Mouse (Mus musculus) frontal cortex, postnatal 36 days (tissue): ENCODE measurements at regions not wholly inside any gene's neighbourhood (a gene's known extent, or its start where the extent isn't known, plus 50 kb on each side); places are given as distances from the start of the nearest gene placed in this dataset.
A peak's percentile ranks its signal among the peaks of the same experiment; 100 is the strongest.

Experiments used
- DNase-seq, 2 experiments: peaks; one replicate each; pipeline ENCODE4 v3.0.0; 2022; ENCODE audit warnings: low spot score in 2 of 2

GRCm38 (mm10) chr1:137330634-137331033 is 370.4 kb upstream of the Nr5a2 start:
- DNase-seq, result peak in 1 of 2 experiments; percentile 56

DNA sequence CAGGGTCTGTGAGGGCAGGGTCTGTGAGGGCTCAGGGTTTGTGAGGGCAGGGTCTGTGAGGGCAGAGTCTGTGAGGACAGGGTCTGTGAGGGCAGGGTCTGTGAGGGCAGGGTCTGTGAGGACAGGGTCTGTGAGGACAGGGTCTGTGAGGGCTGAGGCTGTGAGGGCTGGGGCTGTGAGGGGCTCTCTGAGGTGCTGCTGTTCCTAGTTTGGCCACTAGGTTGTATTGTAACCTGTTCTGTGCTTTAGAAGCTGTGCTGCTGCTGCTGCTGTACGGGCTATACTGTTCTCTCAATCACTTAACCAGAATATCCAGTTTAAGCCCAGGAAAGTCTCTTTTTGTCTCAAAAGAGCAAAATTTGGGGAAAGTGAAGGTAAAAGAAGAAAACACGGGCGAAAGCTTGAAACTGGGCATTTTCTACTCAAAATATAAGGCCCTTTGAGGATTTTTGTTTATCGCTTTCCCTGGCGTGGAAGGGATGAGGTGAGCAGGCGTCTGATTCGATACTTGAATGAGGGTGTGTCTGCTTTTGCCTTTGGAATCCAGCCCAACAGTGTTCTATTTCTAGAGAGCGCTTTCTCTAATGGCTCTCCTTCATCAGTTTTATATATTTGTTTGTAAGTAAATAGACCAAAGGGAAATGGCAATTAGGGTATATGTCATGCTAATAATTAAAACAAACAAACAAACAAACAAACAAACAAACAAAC is 363.8 kb upstream of the Nr5a2 start:
- no peak for DNase-seq

- DNase-seq, result no peak
These were observed 362.9 kb upstream of the Nr5a2 start for GRCm38 (mm10) chr1:137323035-137323680.

GRCm38 (mm10) chr1:137302757-137303422 is 342.6 kb upstream of the Nr5a2 start:
- no peak for DNase-seq

DNA sequence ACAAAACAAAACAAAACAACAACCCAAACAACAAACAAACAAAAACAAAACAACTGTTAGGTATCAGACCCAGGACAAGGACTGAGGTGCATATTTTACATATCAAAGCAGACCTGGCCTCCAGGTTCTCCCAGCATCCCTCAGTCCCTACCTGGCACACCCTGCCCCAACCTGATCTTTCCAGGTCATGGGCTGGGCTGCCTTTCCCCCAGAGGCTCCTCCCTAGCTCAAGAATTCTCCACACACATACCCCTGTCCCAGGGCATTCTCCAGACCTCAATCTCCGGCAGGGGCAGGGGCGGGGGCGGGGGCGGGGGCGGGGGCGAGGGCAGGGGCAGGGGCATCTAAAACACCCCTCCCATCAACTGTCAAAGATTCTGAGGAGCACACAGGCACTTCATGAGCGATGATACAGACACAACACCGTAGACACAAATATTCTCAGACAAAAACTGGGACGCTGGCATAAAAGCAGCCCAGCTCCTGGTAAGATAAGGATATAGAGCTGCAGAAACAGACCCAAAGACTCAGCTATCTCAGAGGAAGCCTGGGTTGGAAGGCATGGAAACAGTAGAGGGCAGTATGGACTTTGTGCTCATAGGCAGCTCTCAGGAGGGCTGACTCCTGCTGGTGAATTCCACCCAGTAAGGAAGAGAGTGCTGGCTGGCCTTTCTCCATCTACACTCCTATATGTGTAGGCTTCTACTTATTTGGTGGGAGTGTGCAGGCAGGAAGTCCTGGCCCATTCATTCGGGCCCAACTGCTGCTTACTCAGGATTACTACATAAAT is 337.7 kb upstream of the Nr5a2 start:
- DNase-seq, result no peak

DNA sequence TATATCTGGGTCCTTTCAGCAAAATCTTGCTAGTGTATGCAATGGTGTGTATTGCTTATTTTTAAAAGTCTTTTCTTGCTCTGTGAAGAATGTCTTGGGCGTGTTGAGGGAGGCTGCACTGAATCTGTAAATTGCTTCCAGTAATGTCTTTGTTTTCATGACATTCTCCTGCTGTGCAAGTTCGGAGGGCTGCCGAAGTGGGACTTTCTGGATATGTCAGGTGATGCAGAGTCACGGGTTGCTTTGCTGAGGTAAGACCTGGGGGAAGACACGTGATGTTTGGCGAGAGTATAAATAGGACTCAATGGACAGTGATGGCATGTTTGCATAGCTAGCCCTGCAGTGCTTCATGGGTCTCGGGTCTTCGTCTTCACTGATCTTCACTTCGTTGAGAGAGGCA is 329.2 kb upstream of the Nr5a2 start:
- no peak for DNase-seq

DNA sequence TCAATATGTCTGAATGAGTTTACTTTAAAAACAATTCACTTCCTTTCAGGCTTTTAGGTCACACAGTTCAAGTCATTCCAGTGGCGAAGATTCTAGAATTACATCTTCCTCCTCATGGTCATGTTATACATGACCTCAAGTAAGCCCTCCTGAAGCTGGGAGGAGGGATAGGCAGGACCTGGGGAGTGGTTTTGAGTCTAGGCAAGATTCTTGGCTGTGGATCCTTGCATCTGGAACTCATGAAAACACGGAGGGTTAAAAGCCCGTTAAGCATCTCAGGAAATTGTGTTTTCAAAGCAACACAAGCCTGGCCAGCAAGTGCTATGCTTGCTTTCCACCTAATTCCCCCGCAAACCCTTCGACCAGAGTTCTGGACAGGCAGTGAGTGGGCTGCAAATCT is 323.0 kb upstream of the Nr5a2 start:
- no peak for DNase-seq

DNA sequence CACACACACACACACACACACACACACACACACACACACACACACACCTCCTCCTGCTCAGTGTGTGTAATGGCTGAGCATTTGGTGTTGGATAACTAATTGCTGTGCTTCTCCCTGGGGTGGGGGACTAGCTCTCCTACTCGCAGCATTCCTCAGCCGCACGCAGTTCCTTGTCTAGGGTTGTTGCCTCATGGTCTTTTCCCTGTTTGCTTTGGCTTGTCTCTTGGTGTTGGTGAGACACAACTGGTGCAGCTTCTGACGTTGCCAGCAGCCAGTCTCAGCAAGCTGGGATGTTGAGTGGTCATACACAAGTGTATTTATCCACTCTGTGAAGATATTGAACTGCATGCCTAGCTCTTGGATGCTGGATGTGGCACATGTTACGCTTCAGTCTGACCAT is 322.2 kb upstream of the Nr5a2 start:
- no peak for DNase-seq

DNA sequence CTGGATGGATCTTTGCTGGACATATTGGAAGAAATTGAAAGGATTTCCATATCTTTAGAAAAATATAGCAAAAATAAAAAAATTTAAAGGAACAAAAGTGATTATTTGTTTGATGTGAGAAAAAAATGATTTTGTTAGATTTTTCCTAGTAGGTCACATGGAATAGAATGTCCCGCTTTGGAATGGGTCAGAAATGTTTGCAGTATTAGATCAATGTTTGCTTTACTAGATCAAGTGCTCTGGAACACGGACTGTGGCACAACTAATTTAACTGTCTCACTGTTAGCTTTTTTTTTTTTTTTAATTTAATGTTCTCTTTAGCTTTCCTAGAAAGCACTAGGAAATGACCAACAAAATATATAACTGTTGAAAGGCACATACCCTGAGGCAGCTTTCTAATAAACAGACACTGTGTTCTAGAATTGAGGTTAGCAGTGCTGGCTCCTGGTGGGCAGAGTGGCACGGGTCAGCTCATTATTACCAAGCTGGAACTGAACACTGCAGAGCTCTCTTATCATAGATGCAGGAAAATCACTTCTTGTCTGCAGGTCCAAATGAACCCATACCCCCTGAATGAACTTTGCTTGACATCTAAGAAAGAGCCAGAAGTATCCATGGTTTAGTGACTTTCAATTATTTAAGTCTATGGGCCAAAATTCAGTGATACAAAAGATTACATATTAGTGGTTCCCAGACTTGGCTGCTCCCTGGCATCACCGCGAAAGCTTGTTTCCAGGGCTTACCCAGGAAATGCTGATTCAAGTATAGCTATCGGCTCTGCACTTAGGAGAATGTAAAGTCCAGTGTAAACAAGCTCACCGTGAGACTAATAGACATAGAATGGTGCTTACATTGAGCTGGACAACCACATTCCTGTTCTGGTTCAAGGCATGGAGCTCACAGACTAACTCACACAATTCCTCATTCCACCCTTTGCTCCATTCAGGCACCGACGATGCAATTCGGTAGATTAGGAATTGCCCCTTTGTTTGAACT is 320.4 kb upstream of the Nr5a2 start:
- no peak for DNase-seq

DNA sequence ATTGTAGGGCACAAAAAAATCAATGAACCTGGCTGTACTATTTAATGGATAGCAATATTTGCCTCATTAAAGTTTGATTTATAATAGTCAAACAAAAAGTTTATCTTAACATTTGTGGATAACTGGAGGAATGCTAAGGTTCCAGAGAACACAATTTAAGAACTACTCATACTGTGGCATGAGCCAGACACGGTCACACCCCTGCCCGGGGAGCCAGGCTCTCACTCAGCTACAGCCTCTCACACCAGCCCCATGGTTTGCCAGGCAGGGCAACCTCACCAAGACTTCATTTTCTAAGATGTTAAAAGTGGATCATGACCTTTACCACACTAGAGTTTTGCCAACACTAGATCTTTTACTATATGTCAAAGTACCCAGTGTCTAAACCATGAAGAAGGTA is 319.7 kb upstream of the Nr5a2 start:
- no peak for DNase-seq

DNA sequence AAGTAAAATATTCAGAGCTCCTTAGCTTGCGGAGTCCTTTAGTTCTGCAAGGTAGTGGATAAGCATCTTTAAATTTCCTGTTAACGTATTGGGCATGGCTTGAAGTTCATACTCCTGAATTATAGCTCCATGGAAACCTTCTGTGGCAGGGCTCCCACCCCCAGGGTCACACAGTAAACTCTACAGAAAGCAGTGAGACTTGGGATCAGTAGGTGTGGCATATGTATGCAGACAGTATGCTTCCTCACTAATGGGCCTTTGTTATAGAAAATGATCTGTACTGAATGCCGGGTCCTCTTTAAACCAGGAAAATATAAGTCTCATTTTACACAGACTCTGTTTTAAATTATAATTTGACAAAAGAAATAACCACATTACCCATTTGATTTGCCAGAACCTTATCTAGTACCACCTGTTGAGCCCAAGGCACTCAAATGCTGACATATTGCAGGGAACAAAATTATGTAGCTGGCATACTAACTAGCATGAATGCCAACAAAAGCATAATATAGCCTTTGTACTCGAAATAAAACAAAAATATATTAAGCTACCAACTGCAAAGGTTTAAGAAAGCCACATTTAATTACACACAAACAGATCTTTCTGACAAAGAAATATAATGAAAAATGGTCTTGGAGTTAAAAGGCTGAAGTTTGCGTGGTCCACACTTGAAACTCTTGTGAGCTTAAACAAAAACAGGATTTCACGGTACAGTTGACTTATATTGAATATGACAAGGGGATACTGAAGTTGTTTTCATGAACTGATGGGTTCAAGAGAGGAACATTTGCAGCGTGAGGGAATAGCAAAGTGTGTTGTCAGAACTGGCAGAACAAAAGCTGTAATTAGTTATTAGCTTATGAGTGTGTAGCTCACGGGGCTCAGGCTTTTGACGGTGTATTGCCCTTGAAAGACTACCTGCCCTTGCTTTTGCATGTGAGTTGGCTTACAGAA is 310.7 kb upstream of the Nr5a2 start:
- DNase-seq, result no peak

DNA sequence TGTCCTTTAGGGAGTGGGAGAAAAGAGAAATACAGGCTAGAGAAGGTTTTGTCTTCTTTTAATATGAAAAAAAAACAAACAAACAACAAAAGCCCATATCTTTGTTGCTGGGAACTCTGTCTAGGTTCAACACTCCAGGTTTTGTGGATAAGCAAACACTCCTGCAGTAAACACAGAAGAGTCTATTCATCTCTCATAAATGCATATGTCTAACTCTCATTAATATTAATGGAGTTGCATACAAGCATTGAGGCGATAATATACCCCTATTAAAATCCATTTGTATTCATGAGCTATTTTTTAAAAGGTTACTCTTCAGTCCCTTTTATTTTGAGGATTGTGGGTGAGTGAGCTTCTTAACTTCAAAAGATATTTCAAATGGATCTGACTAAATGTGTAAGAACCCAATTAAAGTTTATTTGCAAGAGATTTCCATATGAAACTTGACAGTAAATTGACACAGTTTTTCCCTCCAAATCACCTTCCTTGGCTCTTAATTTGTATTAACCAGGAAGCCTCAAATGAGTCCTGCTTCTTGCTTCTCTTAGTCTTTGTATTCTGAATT is 302.6 kb upstream of the Nr5a2 start:
- DNase-seq, result no peak

DNA sequence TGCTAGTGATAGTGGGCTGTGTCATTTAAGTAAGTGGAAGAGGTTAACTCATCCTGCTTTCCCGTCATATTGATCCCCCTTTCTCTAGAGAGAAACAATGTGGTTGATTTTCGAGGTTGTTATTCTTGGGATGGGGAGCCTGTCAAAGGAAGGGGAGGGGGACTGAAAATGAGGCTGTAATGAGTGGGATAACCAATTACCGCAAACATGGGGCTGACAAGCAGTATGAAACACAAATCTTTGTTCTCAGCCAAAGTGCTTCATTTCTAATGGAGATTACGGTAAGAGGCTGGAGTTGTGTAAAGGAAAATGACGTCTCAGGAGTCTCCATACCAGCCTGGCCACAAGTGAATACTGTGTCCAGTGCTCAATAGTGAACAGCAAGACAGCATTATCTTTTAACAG is 301.9 kb upstream of the Nr5a2 start:
- no peak for DNase-seq

DNA sequence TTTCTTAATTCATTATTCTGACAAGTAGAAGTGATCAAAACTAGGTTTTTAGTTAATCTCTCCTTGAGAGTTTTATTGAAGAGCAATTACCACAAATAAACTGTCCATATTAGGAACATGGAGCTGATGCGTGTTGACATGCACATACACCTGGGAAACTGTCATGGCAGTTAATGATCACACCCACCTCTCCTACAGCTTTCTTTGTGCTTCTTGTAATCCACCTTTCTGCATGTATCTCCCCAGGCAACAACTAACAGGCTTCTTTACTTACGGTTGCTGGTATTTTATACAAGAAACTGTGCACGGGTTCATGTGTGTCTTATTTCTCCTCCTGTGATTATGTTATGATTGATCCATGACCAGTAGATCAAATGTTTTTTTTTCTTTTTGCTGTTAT is 296.0 kb upstream of the Nr5a2 start:
- DNase-seq, result no peak

DNA sequence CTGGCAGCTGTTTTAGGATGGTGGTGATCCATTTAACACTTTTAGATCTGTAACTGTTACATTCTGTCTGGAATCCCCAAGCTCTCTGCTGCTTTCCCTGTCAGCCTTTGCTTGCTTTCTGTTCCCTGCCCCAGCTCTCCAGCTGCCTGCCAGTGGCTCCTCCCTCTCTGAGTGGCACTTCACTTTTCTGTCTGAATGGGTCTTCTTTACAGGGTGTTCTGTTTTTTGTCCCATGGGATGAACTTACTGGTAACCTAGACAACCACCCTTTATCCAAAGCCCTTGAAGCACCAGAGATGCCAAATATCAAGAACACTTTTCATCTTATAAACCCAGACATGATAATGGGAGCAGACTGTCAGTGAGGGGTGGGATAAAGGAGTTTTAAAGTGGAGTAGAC is 294.8 kb upstream of the Nr5a2 start:
- DNase-seq, result no peak

GRCm38 (mm10) chr1:137254634-137255033 is 294.4 kb upstream of the Nr5a2 start:
- DNase-seq, result no peak

DNA sequence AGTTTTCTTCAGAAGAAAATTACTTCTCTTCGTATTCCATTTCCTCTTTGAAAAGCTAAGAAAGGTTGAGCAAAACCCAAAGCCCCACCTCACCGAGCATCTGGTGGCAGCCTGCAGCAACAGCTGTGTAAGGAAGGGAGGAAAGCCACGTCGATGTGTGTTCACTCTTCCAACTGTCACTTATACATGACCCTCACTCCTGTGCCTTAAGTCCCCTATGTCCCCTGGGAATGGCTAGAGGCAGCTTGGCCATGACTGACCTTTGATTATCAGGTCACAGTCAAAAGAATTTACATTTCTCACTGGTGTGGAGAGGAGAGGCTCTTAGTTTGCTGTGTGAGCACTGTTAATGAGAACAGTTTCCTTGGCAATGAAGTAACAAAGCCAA is 266.8 kb upstream of the Nr5a2 start:
- no peak for DNase-seq

GRCm38 (mm10) chr1:137226479-137227097 is 266.3 kb upstream of the Nr5a2 start:
- no peak for DNase-seq

GRCm38 (mm10) chr1:137225418-137225817 is 265.2 kb upstream of the Nr5a2 start:
- DNase-seq, result peak in 1 of 2 experiments; percentile 66
